Mouse (Mus musculus): ENCODE data around the gene Dnase1l1. TPM values are rescaled to one million over a fixed set of nuclear protein-coding genes. Genes with fewer than 3 reads are reported as not detected.

The Dnase1l1 gene
- polyA plus RNA-seq, 2 experiments, result 20.9 to 22.6 TPM

DNA sequence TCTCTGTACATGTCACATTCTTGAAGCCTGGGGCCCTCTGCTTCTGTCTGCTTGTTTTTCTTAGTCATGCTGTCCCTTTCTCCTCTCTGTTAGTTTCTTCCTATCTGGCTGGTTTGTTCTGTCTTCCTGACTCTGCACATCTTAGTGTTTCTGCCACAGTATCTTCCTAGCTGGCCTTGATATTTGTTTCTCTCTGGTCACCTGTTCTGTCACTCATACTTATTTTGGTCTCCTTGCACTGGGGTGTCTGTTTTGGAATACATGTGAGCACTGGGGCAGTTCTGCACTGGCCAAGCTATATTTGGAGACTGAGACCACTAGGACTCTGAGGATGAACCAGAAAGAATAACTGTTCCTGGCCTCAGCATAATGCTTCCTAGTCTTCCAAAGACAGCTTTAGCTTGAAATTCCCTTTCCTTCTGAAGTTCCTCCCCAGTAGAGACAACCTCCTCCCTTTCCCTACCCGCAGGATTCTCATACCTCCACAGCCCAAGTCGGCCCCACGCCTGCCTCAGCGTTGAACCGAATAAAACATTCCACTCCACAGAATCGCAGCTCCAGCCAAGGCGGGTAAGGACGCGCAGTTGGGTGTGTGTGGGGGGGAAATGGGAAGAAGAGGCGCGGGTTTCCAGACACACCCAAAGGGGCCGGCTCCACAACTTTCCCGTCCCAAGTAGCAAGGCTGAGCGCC lies 951 bp downstream of the Dnase1l1 start:
- WGBS (ENCODE audit: insufficient replicate concordance), result 7% methylated on average over 14 of the region's 14 CpGs
- DNase-seq (ENCODE audit: low read depth in 3 of 3, low spot score in 3 of 3) (no peak), ATAC-seq (ENCODE audit: insufficient read depth) (no peak)
- Histone ChIP-seq H3K4me3 (ENCODE audit: insufficient read depth in 1 of 2, low read depth in 2 of 2, low read length in 2 of 2) (peak overlapping the region; percentile 65 to 82), H3K4me1 (replicated peaks; ENCODE audit: control insufficient read depth in 2 of 2, insufficient read depth in 2 of 2, low read length in 1 of 2) (peaks cover 0 to 12% of the 10 kb centered on the region in 2 experiments; a peak in 3 of 4 replicates), H3K9me3 (ENCODE audit: control insufficient read depth, low read length) (no peaks in the 10 kb centered on the region), H3K27me3 (ENCODE audit: control insufficient read depth, insufficient read depth, low read length) (no peaks in the 10 kb centered on the region), H3K9ac (replicated peaks) (peak overlapping the region; percentile 78), H3K4me2 (ENCODE audit: low read depth) (peak overlapping the region; percentile 91), H3K27ac (peak overlapping the region; percentile 88), H3K36me3 (replicated peaks; ENCODE audit: control insufficient read depth, insufficient read depth, low read depth) (no peaks in the 10 kb centered on the region)
- TF ChIP-seq EP300 (IDR thresholded peaks at IDR 0.05; ENCODE audit: low read depth), result no peak
- no peak for TF ChIP-seq CTCF (IDR thresholded peaks at IDR 0.05; ENCODE audit: low read depth)

DNA sequence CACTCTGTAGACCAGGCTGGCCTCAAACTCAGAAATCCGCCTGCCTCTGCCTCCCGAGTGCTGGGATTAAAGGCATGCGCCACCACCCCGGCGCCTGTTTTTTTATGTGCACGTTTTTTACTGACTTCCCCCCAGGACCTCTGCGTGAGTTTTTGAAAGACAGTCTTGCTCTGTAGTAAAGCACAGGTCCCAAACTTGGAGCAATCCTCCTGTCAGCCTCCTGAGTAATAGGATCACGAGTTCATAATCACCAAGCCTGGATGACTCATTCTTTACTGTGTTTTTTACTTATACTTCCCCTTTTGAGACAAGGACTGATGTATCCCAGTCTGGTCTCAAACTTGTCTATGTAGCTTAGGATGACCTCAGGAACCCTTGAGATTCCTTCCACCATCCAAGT lies 4.2 kb downstream of the Dnase1l1 start:
- peaks cover 3% of the 10 kb centered on the region; the same call in 1 of the 2 replicates for H3K36me3 ChIP-seq (replicated peaks; ENCODE audit: control insufficient read depth, insufficient read depth, low read depth)
- WGBS (ENCODE audit: insufficient replicate concordance), result 59% methylated on average over 8 of the region's 8 CpGs
- ATAC-seq (ENCODE audit: insufficient read depth), result no peak

DNA sequence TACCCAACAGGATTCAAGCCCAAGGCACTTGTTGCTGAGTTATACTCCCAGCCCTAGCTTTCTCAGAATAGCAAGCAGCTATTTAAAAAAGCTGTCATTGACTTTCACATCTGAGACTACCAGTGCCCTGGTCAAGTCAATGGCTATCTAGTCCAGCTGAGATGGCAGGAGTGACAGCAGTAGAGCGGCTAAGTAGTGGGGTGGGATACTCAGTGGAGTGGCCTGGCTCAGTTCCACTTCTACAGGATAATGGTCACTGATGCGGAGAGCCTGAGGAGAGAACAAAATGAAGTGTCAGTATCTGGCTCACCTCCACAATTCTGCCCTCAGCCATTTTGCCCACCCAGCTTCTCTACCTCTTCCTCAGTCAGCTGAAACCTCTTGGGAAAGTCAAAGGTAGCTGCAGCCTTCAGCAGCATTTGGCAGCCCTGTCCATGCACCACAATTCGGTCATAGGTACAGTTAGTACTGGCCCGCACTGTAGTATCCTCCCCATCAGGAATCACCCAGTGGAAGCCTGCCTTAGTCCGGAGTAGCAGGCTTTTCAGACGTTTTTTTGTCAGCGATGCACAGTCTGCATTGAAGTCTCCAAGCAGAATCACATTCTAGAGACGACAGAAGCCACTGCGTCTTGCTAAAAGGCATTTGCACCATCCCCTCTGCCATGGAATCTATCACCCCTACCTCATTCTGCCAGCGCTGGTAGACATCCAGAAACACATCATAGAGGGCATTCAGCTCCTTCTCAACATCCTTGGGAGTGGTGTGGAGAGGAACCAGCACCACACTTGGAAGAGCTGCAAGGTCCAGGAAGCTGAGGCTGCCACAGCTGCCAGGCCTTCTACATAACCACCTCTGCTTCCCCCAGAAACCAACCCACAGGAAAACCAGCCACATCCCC lies 8.5 kb downstream of the Dnase1l1 start:
- Histone ChIP-seq H3K27me3 (ENCODE audit: control insufficient read depth, insufficient read depth, low read length) (no peaks in the 10 kb centered on the region), H3K36me3 (replicated peaks; ENCODE audit: control insufficient read depth, insufficient read depth, low read depth) (peaks cover 10% of the 10 kb centered on the region; the same call in 1 of the 2 replicates), H3K4me3 (ENCODE audit: insufficient read depth in 1 of 2, low read depth in 2 of 2, low read length in 2 of 2) (no peak overlapping the region), H3K9me3 (ENCODE audit: control insufficient read depth, low read length) (no peaks in the 10 kb centered on the region), H3K4me2 (ENCODE audit: low read depth) (no peak overlapping the region), H3K9ac (replicated peaks) (no peak overlapping the region), H3K27ac (no peak overlapping the region), H3K4me1 (replicated peaks; ENCODE audit: control insufficient read depth in 2 of 2, insufficient read depth in 2 of 2, low read length in 1 of 2) (peaks cover 3 to 9% of the 10 kb centered on the region in 2 experiments; a peak in 3 of 4 replicates)
- 23% methylated on average over 10 of the region's 10 CpGs for WGBS (ENCODE audit: insufficient replicate concordance)
- TF ChIP-seq CTCF (IDR thresholded peaks at IDR 0.05; ENCODE audit: low read depth) (no peak), EP300 (IDR thresholded peaks at IDR 0.05; ENCODE audit: low read depth) (no peak)
- no peak for ATAC-seq (ENCODE audit: insufficient read depth)
- DNase-seq (ENCODE audit: low read depth in 3 of 3, low spot score in 3 of 3), result no peak

More for the DNA sequence above, 4.2 kb downstream of the Dnase1l1 start:
- Histone ChIP-seq H3K9ac (replicated peaks) (no peak overlapping the region), H3K9me3 (ENCODE audit: control insufficient read depth, low read length) (no peaks in the 10 kb centered on the region), H3K4me1 (replicated peaks; ENCODE audit: control insufficient read depth in 2 of 2, insufficient read depth in 2 of 2, low read length in 1 of 2) (peaks cover 0 to 8% of the 10 kb centered on the region in 2 experiments; a peak in 1 of 4 replicates), H3K4me2 (ENCODE audit: low read depth) (no peak overlapping the region), H3K4me3 (ENCODE audit: insufficient read depth in 1 of 2, low read depth in 2 of 2, low read length in 2 of 2) (no peak overlapping the region), H3K27ac (no peak overlapping the region), H3K27me3 (ENCODE audit: control insufficient read depth, insufficient read depth, low read length) (no peaks in the 10 kb centered on the region)
- no peak for TF ChIP-seq CTCF (IDR thresholded peaks at IDR 0.05; ENCODE audit: low read depth)
- no peak for TF ChIP-seq EP300 (IDR thresholded peaks at IDR 0.05; ENCODE audit: low read depth)
- DNase-seq (ENCODE audit: low read depth in 3 of 3, low spot score in 3 of 3), result no peak

DNA sequence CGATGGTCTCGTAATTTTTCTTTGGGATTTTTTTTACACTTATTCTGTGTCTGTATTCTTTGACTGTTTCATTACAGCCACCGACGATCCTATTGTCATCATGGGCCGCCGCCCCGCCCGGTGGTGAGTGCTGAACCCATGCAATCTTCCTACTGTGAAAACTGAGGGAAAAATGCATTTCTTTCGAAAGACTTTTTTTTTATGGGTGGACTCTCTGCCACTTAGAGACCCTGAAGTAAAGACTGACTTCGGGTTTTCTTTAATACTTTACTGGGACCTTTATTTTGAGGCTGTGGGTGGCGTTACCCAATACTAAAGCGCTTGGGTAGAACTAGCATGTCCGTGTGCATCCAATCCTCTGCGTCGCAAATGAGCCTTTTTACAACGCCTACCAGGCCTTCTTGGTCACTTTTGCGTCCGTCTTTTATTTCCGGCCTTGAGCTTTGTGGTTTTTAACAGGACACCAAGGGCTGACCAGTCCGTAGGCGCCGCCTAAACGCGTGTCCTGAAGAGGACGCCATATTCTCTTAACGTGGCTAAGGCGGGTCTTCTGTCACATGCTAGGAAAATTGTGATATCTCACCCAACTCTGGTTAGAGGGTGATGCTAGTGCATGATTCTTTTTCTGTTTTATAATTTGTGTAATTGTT lies 11.1 kb downstream of the Dnase1l1 start:
- no peak for TF ChIP-seq EP300 (IDR thresholded peaks at IDR 0.05; ENCODE audit: low read depth)
- no peak for TF ChIP-seq CTCF (IDR thresholded peaks at IDR 0.05; ENCODE audit: low read depth)
- 11% methylated on average over 27 of the region's 27 CpGs for WGBS (ENCODE audit: insufficient replicate concordance)
- H3K36me3 ChIP-seq (replicated peaks; ENCODE audit: control insufficient read depth, insufficient read depth, low read depth), result peaks cover 10% of the 10 kb centered on the region; the same call in 1 of the 2 replicates
- peak overlapping the region; percentile 62 for H3K27ac ChIP-seq
- ATAC-seq (ENCODE audit: insufficient read depth), result no peak
- H3K4me2 ChIP-seq (ENCODE audit: low read depth), result peak overlapping the region; percentile 72
- DNase-seq (ENCODE audit: low read depth in 3 of 3, low spot score in 3 of 3), result no peak
- H3K4me3 ChIP-seq (ENCODE audit: insufficient read depth in 1 of 2, low read depth in 2 of 2, low read length in 2 of 2), result peak overlapping the region; percentile 72 to 99
- H3K27me3 ChIP-seq (ENCODE audit: control insufficient read depth, insufficient read depth, low read length), result no peaks in the 10 kb centered on the region
- H3K9ac ChIP-seq (replicated peaks), result peak overlapping the region; percentile 88
- no peaks in the 10 kb centered on the region for H3K9me3 ChIP-seq (ENCODE audit: control insufficient read depth, low read length)
- peaks cover 3 to 7% of the 10 kb centered on the region in 2 experiments; a peak in 3 of 4 replicates for H3K4me1 ChIP-seq (replicated peaks; ENCODE audit: control insufficient read depth in 2 of 2, insufficient read depth in 2 of 2, low read length in 1 of 2)

All from liver, embryonic 14.5 days (tissue).